Mouse (Mus musculus): ENCODE data around the gene Paqr4.

Paqr4 gene

DNA sequence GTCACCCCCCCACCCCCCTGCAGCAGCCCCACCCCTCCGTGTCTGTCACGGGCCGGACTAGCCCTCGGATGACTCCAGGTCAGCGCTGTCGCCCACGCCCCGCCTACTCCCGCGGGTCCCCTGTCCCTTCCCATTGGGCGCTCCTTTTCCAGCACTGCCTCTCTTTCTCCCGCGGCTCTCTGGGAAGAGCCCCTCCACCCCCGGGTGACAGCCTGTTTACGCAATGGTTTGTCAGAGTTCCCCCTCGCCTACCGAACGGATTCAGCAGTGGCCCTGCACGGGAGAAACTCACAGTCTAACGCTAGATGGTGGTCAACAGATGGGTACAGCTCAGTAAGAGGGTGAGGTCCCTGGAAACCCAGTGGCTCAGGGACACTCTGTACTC, 13.9 kb downstream of the Paqr4 start:
- in situ Hi-C loops (cut with MboI): no loop called here

DNA sequence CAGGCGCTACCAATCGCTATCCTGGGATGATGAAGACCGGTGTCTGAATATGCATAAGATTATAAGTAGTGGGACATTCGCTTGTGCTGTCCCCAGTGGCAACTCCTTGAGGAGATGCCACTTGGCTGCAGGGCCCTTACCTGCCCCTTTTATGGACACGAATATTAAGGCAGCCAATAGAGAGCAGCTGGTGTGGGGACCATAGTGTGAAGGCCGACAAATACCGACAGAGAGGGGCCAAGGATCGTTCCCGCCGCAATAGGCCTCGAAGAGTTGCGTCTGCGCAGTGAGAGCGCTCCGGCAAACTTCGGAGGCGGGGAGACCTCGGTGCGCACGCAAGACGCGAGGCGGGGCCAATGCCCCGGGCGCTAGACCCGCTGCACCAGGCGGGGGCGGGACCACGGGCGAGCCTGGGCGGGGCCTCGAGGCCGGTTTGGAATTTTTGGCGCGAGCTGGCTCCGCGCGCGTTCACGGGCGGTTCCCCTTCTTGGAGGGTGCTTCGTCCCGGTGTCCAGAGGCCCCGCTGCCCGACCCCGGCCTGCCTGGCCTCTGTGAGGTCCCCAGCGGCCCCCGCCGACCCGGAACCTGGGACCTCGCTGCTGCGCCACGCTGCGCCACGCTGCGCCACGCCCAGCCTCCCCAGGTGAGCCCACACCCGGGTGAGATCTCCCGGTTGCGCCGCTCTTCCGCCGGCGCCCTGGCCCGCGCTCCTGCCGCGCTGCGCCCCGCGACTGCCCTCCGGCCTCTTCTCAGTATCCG, 14.5 kb downstream of the Paqr4 start, which contains the start of gene Pkmyt1:
Gene Pkmyt1 (plus strand): TSS at position 338 of the 759 bp plus-strand sequence.
- in situ Hi-C loops (cut with MboI): no loop called here

DNA sequence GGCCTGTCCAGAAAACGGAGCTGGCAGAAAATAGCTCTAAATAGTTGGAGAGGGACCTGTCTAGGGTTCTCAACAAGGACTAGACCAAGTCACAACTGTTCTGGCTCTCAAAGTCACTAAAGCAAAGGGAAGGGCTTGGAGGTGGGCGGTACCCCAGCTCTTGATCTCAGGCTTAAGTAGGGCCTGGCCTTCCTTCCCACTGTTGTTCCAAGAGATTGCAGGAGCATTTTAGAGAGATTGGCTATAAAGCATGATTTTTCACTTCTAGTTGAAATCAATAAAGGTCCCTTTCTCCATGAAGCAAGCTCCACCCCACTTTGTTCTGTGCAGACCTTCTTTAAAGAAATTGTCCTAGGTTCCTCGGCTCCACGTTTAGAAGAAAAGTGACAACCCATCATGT, 15.2 kb downstream of the Paqr4 start:
- in situ Hi-C loops (cut with MboI): no loop called here

DNA sequence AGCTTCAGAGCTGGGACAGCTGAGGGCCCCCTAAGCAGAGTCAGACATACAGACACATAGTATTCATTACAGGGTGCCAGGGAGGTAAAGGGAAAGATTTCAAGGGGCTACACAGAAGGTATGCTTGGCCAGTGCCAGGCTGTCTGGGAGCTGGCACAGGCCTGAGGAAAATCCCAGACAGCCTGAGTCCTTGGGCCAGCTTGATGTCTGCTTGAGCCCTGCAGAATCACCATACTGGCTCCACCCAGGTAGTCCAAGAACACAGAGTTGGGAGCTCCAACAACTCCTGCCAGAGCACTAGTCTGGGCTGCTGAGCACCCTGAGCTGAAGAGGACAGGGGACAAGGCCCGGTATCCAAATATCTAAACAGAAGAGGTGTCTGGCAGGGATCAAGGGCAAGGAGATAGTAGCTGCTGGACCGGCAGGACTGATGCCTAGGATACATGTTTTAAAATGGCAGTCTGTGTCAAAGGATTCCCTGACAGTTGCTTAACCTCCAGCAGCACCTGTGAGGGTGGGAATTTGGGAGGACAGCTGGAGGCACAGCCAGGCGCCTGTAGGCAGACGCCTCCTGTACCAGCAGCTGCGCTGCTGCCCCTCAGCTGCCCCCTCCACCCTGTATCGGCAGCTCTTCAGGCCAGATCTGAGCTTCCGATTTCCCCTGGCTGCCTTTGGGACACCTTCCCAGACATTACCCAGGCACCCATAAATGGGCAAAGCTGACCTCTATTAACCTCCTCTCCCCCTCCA, 18.1 kb downstream of the Paqr4 start, which contains the start of gene 1520401A03Rik:
Gene 1520401A03Rik (minus strand): TSS at position 408 of the 750 bp plus-strand sequence.
- in situ Hi-C loops (cut with MboI): no loop called here

DNA sequence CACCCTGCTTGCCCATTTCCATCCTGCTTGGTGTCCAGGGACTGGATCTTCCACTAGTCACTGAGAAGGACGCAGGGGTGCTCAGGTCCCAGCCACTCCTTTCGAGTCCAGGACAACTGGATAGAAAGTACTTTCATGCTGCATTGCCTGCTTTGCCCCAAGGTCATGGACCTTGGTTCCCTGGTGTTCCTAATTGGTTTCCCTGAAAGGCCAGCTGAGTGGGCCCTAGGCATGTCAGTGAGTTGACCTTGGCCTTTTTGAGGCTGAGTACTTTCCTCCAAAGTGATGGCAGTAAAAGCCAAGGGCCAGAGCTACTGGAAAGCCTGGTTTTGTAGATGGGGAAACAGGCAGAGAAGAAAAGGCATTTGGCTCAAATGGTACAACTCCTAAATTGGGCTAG, 18.8 kb downstream of the Paqr4 start:
- in situ Hi-C loops (cut with MboI): no loop called here

DNA sequence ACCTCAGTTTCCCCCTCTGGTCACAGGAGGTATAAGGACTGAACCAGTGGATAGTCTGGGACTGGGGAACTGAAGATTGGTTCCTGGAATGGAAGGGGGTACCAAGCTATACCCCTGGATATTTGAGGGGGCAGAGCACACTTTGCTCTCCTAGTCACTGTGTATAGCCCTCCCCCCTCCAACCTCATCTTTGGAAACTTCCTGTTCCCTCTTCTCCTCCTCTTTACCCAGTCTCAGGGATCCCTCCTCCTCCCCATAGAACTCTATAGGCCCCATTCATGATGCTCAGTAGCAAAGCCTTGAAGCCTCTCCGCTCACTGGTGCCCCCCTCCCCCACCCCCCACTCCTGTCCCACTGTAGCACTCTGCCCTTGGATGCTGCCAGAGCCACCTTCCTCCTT, 21.2 kb downstream of the Paqr4 start:
- in situ Hi-C loops (cut with MboI): loop anchor here (5.0 kb wide), 1 partner anchor 52 kb away; no protein-coding TSS in a partner anchor

DNA sequence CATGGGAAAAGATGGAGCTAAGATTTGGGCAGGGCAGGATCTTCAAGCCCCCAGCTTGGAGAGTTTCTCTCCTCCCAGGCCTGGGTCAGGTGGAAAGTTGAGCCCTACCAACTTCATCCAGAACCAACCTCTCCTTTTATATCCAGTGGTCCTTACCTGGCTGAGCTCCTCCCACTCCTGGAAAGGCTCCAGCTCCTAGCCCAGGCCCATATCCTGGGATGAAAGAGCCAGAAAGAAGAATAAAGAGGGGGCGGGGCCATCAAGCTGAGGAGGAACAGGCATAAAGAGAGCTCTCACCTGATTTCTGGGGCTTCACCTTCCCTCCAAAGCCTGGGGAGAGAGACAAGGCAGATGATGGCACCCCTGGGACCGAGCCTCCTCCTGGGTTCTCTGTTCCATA, 23.7 kb downstream of the Paqr4 start:
- in situ Hi-C loops (cut with MboI): loop anchor here (5.0 kb wide), 1 partner anchor 50 kb away; no protein-coding TSS in a partner anchor

DNA sequence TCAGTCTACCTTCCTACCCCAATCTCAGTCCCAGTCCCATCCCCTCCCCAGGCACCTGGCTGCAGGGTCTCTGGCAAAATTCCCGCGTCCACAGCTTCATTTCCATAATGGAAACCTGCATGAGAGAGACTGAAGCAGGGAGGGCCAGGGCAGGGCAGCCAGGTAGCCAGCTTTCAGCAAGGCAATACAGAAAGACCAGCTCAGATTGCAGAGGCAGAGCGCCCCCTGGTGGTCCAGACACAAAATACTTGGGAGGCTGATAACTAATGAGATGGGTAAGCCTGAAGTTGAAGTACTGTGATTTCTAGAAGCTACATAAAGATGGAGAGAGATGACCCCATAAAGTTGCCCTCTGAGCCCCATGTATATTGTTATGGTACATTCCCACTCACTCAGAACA, 34.5 kb downstream of the Paqr4 start:
- in situ Hi-C loops (cut with MboI): no loop called here

DNA sequence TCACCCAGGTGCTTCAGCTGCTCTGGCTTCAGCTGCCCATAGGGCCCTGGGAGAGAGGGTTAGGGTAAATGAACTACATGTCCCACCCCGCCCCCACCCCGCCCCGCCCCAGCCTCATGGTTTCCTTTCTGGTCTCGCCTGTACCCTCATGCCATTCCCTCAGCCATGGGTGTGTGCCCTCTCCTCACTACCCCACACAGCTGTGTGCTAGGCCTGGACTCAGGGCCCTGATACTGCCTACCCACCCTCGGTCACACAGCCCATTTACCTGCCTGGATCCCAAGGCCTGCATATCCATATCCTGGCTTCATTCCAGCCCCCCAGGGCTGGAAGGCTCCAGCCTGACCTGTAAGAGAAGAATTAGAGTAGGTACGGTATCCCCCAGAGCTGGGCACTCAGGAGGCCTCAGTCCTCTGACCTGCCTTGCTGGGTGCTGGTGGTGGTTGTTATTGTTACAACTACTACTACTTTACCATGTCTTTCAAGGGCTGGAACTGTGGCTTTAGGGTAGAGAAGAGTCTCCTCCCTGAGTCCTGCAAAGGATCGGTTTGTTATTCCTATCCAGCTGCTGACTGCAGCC, 35.1 kb downstream of the Paqr4 start:
- in situ Hi-C loops (cut with MboI): no loop called here

DNA sequence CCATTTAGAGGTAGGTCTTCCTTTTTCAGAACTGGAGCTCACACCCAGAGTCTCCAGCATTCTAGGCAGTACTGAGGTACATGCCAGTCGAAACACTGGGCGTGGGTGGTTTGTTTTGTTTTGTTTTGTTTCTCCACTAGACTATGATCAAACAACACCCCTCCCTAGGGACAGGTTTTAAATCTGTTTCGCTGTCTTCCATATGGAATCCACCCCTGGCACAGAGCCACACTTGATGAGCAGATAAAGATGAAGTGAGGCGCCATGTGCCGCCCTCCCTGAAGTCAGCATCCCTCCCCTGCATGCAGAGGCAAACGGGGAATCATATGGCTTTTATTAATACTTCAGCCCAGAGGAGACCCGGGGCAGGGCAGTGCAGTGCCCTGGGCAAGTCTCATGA, 35.9 kb downstream of the Paqr4 start:
- in situ Hi-C loops (cut with MboI): no loop called here

DNA sequence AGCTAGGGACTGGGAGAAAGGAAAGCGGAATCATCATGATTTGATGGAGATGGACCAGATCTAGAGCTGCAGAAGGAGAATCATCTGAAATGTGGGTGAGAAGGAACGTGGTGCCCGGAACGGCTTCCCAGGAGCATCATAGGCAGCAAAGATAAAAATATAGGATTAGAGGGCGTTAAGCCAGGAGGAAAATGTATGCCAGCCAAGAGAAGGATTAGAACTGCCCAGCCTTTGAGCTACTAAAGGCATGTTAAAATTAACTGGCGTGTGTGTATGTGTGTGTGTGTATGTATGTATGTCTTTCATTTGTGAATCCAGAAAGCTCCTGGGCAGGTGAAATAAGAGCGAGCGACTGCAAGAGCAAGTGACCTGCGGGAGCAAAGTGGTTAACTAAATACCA, 37.4 kb downstream of the Paqr4 start:
- in situ Hi-C loops (cut with MboI): no loop called here

DNA sequence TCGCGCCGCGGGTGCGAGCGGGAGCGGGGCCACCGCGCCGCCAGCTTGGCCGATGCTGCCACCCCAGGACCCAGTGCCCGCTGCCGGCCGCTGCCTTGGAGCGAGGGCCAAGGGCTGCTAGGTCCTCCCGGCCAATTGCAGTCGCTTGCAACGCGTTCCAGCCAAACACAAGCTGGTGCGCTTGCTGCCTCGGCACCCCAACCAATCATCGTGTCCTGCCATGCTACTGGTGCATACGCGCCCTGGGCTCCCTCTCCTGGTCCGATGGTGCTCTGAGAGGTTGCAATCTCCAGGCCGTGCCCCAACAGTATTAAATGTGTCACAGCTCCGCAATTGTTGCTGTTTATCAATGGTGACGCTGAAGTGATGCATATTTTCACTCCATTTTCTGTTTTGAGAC, 40.6 kb downstream of the Paqr4 start:
- in situ Hi-C loops (cut with MboI): no loop called here

DNA sequence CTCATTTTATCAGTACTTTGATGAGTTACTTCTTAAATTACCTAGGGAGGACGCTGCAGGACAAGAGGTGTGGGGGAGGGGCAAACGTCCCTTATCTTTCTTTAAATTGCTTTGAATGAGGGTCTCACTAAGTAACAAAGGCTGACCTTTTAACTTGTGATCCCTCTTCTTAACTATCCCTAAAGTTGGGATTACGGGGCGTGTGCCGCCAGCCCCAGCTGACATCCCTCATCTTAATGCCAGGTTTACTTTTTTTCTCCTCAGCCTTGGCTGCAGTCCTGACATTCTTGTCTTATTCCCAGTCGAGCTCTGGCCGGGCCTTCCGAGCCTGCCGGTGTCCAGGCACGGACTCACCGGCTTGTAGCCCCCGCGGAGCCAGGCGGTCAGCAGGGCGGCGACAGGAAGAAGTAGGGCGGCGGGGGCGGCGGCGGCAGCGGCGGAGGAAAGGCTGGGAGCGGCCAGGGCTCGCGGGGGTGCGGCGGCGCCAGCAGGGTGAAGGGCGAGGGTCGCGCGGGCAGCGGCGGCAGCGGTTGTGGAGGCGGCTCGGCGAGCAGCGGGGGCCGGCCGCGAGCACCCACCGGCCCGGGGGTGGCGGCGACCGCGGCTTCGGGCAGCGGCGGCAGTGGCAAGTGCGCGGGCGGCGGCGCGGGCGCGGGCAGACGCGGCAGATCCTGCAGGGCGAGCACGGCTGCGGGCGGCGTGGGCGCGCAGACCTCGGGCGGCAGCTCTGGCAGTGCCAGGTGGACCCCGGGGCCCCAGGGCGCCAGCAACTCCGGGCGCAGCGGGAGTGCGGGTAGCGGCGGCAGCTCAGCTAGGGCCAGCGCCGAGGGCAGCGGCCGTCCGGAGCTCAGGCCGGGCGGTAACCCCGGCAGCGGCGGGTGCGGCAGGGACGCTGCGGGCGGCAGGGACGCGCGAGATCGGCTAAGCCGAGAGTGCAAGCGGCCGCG, 41.3 kb downstream of the Paqr4 start:
- in situ Hi-C loops (cut with MboI): no loop called here

DNA sequence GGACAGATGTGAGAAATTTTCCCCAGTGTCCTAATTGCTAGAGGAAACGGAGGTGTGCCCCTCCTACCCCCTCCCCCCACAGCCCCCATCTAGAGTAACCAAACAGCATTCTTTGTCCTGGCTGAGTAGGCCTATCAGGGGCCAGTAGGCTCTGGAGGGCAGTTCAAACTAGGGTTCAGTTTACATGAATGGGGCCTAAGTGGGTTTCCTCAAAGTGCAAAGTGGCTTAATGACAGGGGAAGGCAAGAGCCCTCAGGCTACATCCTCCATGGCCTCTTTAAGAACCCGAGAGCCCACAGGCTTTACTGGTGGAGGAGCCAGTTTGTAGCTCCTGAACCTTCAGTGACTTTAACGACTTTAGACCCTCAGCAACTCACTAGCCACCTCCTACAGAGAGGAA, 44.9 kb downstream of the Paqr4 start:
- in situ Hi-C loops (cut with MboI): no loop called here

DNA sequence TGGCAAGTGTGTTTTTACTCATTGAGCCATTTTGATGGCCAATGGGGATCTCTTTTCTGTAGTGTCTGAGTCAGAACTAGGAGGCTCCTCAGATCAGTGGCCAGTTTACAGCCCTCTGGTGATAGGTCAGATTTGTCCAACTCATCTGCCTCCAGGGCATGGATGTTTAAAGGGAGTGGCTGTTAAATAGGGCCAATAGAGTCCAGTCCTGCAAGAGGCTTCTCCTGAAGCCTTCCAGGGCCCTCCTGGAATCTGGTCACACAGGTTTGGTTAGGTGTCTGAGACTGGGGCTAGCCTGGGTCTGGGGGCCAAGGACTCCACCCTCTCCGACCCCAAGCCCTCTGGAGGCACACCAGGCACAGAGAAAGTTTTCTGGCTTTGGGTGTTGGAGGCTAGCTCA, 46.2 kb downstream of the Paqr4 start:
- in situ Hi-C loops (cut with MboI): no loop called here
